Mouse (Mus musculus) CH12.LX (cell line): Measurements from ENCODE around the gene Myo1c. TPM values are rescaled to one million over a fixed set of nuclear protein-coding genes. Genes with fewer than 3 reads are reported as not detected.
A peak's percentile ranks its signal among the peaks of the same experiment; 100 is the strongest.

Experiments
- DNase-seq: peaks from one replicate; pipeline ENCODE4 v3.0.0-alpha.2; 2013; ENCODE audit errors: extremely low read depth
- H3K27ac ChIP-seq: 2 replicates; pipeline ENCODE4 v1.5.1; 2012; ENCODE audit warnings: low read depth, mild to moderate bottlenecking, control low read depth, moderate library complexity; ENCODE audit not compliant: insufficient read depth
- H3K27me3 ChIP-seq: replicated peaks from 2 replicates; pipeline ENCODE3; 2012; ENCODE audit warnings: inconsistent platforms
- H3K36me3 ChIP-seq, 2 experiments: replicated peaks in 1 of 2; 2 replicates each; pipeline versions ENCODE3 to v1.6.1; 2012; ENCODE audit warnings: inconsistent platforms in 1 of 2, low read length in 1 of 2, mild to moderate bottlenecking in 1 of 2, mixed read lengths in 1 of 2, moderate library complexity in 1 of 2; ENCODE audit not compliant: control insufficient read depth in 1 of 2, insufficient read depth in 1 of 2
- H3K4me1 ChIP-seq, 2 experiments: 2 replicates each; pipeline ENCODE4 v1.6.1; 2012; ENCODE audit warnings: inconsistent platforms in 1 of 2, moderate library complexity in 1 of 2; ENCODE audit not compliant: insufficient read depth in 2 of 2, control insufficient read depth in 1 of 2
- H3K4me2 ChIP-seq: 2 replicates; pipeline ENCODE4 v1.6.1; 2012; ENCODE audit warnings: low read depth, mild to moderate bottlenecking, control low read depth; ENCODE audit not compliant: poor library complexity, insufficient read depth, severe bottlenecking
- H3K4me3 ChIP-seq, 3 experiments: fragments of 150-350 bp in 1 of 3; sonication (generic) in 1 of 3; replicated peaks in 1 of 3; 2 replicates each; pipeline versions ENCODE3 to v1.5.1; 2011 to 2012; ENCODE audit warnings: low read depth in 2 of 3, low read length in 2 of 3, mild to moderate bottlenecking in 2 of 3, moderate library complexity in 2 of 3, control low read depth in 1 of 3, improper control_type of control experiment in 1 of 3, inconsistent platforms in 1 of 3, mixed read lengths in 1 of 3; ENCODE audit not compliant: poor library complexity in 1 of 3
- H3K79me2 ChIP-seq: replicated peaks from 2 replicates; pipeline ENCODE4 v1.6.1; 2012; ENCODE audit warnings: mild to moderate bottlenecking, moderate library complexity; ENCODE audit not compliant: control insufficient read depth, poor library complexity, insufficient read depth, severe bottlenecking; ENCODE audit errors: extremely low read depth
- H3K9ac ChIP-seq: 2 replicates; pipeline ENCODE4 v1.6.1; 2012; ENCODE audit warnings: low read depth, mild to moderate bottlenecking, control low read depth, moderate library complexity; ENCODE audit not compliant: insufficient read depth
- H3K9me3 ChIP-seq: replicated peaks from 2 replicates; pipeline ENCODE3; 2012; ENCODE audit warnings: low read length, inconsistent platforms, mixed read lengths
- CHD1 ChIP-seq: IDR thresholded peaks from 2 replicates; pipeline ENCODE4 v1.6.1; 2012; ENCODE audit warnings: low read depth, low read length, improper control_type of control experiment, inconsistent platforms
- ETS1 ChIP-seq: conservative IDR thresholded peaks from 2 replicates; pipeline ENCODE4 v1.6.1; 2012; ENCODE audit warnings: low read depth, mild to moderate bottlenecking, inconsistent platforms, low read length, improper control_type of control experiment, moderate library complexity
- JUN ChIP-seq: IDR thresholded peaks from 2 replicates; pipeline ENCODE4 v1.6.1; 2011; ENCODE audit warnings: low read depth, mild to moderate bottlenecking, low read length, improper control_type of control experiment, moderate library complexity; ENCODE audit not compliant: insufficient read depth
- MAZ ChIP-seq: IDR thresholded peaks from 2 replicates; pipeline ENCODE4 v1.6.1; 2012; ENCODE audit warnings: low read depth, mild to moderate bottlenecking, inconsistent platforms, low read length, improper control_type of control experiment, moderate library complexity
- MXI1 ChIP-seq: IDR thresholded peaks from 2 replicates; pipeline ENCODE4 v1.6.1; 2011; ENCODE audit warnings: mild to moderate bottlenecking, low read depth, low read length, improper control_type of control experiment
- MYC ChIP-seq: IDR thresholded peaks from 2 replicates; pipeline ENCODE4 v1.6.1; 2011; ENCODE audit warnings: low read depth, mild to moderate bottlenecking, improper control_type of control experiment, low read length
- NRF1 ChIP-seq: IDR thresholded peaks from 2 replicates; pipeline ENCODE4 v1.6.1; 2014; ENCODE audit warnings: low read depth, mild to moderate bottlenecking, inconsistent platforms, low read length, improper control_type of control experiment, moderate library complexity
- PAX5 ChIP-seq: IDR thresholded peaks from 2 replicates; pipeline ENCODE4 v1.6.1; 2012; ENCODE audit warnings: low read length, inconsistent platforms, mixed read lengths
- POLR2AphosphoS2 ChIP-seq: IDR thresholded peaks from 2 replicates; pipeline ENCODE4 v1.6.1; 2011; ENCODE audit warnings: low read depth, low read length, improper control_type of control experiment
- RAD21 ChIP-seq: IDR thresholded peaks from 2 replicates; pipeline ENCODE4 v1.6.1; 2011; ENCODE audit warnings: low read depth, mild to moderate bottlenecking, low read length, improper control_type of control experiment, moderate library complexity
- RCOR1 ChIP-seq: conservative IDR thresholded peaks from 2 replicates; pipeline ENCODE4 v1.6.1; 2012; ENCODE audit warnings: low read depth, mild to moderate bottlenecking, inconsistent platforms, low read length, improper control_type of control experiment
- SIN3A ChIP-seq: IDR thresholded peaks from 2 replicates; pipeline ENCODE4 v1.6.1; 2012; ENCODE audit warnings: low read length, improper control_type of control experiment, inconsistent platforms
- TBP ChIP-seq: conservative IDR thresholded peaks from 2 replicates; pipeline ENCODE4 v1.6.1; 2011; ENCODE audit warnings: low read depth, low read length, improper control_type of control experiment
- TCF12 ChIP-seq: IDR thresholded peaks from 2 replicates; pipeline ENCODE4 v1.6.1; 2014; ENCODE audit warnings: low read depth, mild to moderate bottlenecking, inconsistent platforms, low read length, improper control_type of control experiment
- UBTF ChIP-seq: IDR thresholded peaks from 2 replicates; pipeline ENCODE4 v1.6.1; 2012; ENCODE audit warnings: low read depth, mild to moderate bottlenecking, inconsistent platforms, low read length, improper control_type of control experiment, moderate library complexity
- USF1 ChIP-seq: IDR thresholded peaks from 2 replicates; pipeline ENCODE4 v1.6.1; 2014; ENCODE audit warnings: low read depth, mild to moderate bottlenecking, inconsistent platforms, low read length, improper control_type of control experiment
- ZNF384 ChIP-seq: IDR thresholded peaks from 2 replicates; pipeline ENCODE4 v1.6.1; 2012; ENCODE audit warnings: low read depth, low read length, improper control_type of control experiment, inconsistent platforms
- dilution Hi-C: fragments of 300-500 bp; cut with MboI; formaldehyde crosslinking; loops from 2 replicates; pipeline ENCODE4 v1.14.3; 2020; ENCODE audit warnings: low sequenced_read_pairs; ENCODE audit not compliant: extremely low pct_unique_long_range_greater_than_20kb, extremely low pct_ligation_motif_present
- in situ Hi-C: fragments of 300-500 bp; cut with MboI; formaldehyde crosslinking; loops from 3 replicates; pipeline ENCODE4 v1.14.3; 2019; ENCODE audit warnings: low sequenced_read_pairs, low pct_ligation_motif_present, low pct_unique_long_range_greater_than_20kb, mixed read lengths
- polyA plus RNA-seq: library from polyadenylated mRNA; unstranded; fragments of >175 nt; gene quantifications from 2 replicates; pipeline ENCODE4 v1.2.1, GENCODE M21; 2012; ENCODE audit warnings: low read depth; ENCODE audit not compliant: insufficient read length
- total RNA-seq, 2 experiments: library from RNA; depleted of rRNA; stranded (reverse); fragments of 300-350 nt in 1 of 2; fragments of >200 nt in 1 of 2; gene quantifications; 2 replicates each; pipeline ENCODE4 v1.2.3; 2012 to 2014

Myo1c gene
- total and polyA plus RNA-seq, 3 experiments: 21.9 to 52.0 (median 41.1) TPM

DNA sequence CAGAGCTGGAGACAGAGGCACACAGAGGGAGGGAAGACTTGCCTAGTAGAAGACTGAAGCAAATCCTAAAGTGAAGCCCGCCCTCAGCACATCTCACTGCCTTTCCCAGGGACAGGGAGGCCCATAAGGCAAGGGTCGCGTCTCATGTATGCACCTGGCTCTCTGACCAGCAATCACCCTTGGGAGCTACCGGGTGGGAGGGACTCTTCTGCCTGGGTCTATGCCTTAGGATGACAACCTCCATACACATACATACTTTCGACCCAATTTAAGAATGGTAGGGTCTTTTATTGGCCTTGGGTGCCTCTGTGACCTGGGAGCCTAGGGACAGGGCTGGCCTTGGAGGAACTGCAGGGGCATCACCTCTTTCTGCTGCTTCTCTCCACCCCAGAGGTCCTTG lies 23.1 kb downstream of the Myo1c start:
- peaks cover 8 to 16% of the 10 kb centered on the region in 2 experiments for H3K4me1 ChIP-seq
- H3K4me2 ChIP-seq: no peak overlapping the region
- no peaks in the 10 kb centered on the region for H3K9me3 ChIP-seq
- H3K36me3 ChIP-seq: peaks cover 50 to 60% of the 10 kb centered on the region in 2 experiments
- no peaks in the 10 kb centered on the region for H3K27me3 ChIP-seq
- in situ Hi-C loops: no loop called here
- no peak for TF ChIP-seq MAZ
- TF ChIP-seq ETS1: no peak
- TF ChIP-seq ZNF384: no peak
- TF ChIP-seq MYC: no peak
- no peak for TF ChIP-seq SIN3A
- no peak for TF ChIP-seq UBTF
- no peak for TF ChIP-seq NRF1
- TF ChIP-seq TCF12: no peak
- no peak for TF ChIP-seq POLR2AphosphoS2
- no peak for TF ChIP-seq RAD21
- TF ChIP-seq MXI1: no peak
- no peak for TF ChIP-seq CHD1
- no peak for TF ChIP-seq JUN
- TF ChIP-seq RCOR1: no peak
- TF ChIP-seq USF1: no peak
- TF ChIP-seq TBP: no peak
- TF ChIP-seq, all 38 proteins: peak for 0
- Histone ChIP-seq H3K27ac (no peak overlapping the region), H3K79me2 (no peaks in the 10 kb centered on the region), H3K9ac (no peak overlapping the region), H3K4me3 (no peak overlapping the region)
- dilution Hi-C loops: no loop called here
- no peak for DNase-seq

GRCm38 (mm10) chr11:75674875-75675274 lies 24.6 kb downstream of the Myo1c start:
- Histone ChIP-seq H3K79me2 (peaks cover 6% of the 10 kb centered on the region), H3K9ac (no peak overlapping the region), H3K27ac (no peak overlapping the region), H3K4me2 (no peak overlapping the region), H3K4me3 (no peak overlapping the region), H3K4me1 (peaks cover 8 to 18% of the 10 kb centered on the region in 2 experiments), H3K9me3 (no peaks in the 10 kb centered on the region), H3K27me3 (no peaks in the 10 kb centered on the region), H3K36me3 (peaks cover 37 to 47% of the 10 kb centered on the region in 2 experiments)
- in situ Hi-C loops: no loop called here
- DNase-seq: no peak
- dilution Hi-C loops: no loop called here
- no peak for TF ChIP-seq PAX5
- peak; percentile 44; the same call in 1 of the 2 replicates for TF ChIP-seq ZNF384
- peak; percentile 60; the same call in 1 of the 2 replicates for TF ChIP-seq POLR2AphosphoS2
